Comparison of ENCODE assay signal across 28 mouse cellular contexts in the genomic region with DNA sequence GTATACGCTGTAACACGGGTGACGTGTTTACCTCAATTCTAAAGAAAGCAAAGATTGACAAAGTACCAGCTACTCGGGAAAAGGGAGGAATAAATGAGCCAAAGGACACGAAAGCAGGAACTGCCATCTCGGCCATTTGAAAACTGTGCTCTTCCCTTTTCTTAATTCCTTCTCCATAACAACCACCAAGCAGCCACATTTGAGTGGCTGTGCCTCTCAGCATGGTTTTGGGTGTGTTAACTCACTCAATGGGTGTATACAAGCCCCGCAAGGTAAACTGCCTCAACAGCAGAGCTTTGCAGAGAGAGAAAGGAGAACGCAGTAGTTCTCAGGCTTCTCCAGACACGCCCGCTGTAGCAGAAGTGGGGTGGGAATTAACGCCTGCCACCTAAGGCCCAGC.
"Had no signal": no experiment of that assay in that cellular context is flagged by ENCODE, and none has a peak within 500 bp of the region (broad histone marks: within the 10 kb centered on the region; RNA-seq: fewer than 3 reads in every experiment).

No protein-coding gene starts in this region.

- H3K4me1 ChIP-seq: heart, embryonic 12.5 days; hindbrain, embryonic 10.5 days; hindbrain, embryonic 12.5 days; kidney, embryonic 15.5 days; limb, embryonic 15.5 days; liver, embryonic 12.5 days had no signal

- H3K27me3 ChIP-seq: heart, embryonic 12.5 days; hindbrain, embryonic 12.5 days; kidney, embryonic 15.5 days; limb, embryonic 13.5 days; limb, embryonic 15.5 days; liver, embryonic 12.5 days had no signal

- H3K27ac ChIP-seq: gastrocnemius, adult 2 months; heart, embryonic 10.5 days; hindbrain, embryonic 10.5 days; hindbrain, embryonic 12.5 days; hindbrain, embryonic 14.5 days; kidney, embryonic 15.5 days; kidney, postnatal 0 days; left cerebral cortex, adult 2 months; limb, embryonic 13.5 days; limb, embryonic 15.5 days; liver, embryonic 12.5 days; liver, embryonic 14.5 days had no signal

- DNase-seq: gastrocnemius, adult 2 months; gastrocnemius, postnatal 10 days; gastrocnemius, postnatal 25 days; heart, adult 18-20 months; heart, postnatal 10 days; heart, postnatal 4 days; kidney, adult 11 months; kidney, adult 2 months; kidney, adult 9 months; kidney, postnatal 14 days; kidney, postnatal 36 days; layer of hippocampus, adult 9-11 months; left cerebral cortex, postnatal 4 days had no signal

- H3K9ac ChIP-seq: heart, embryonic 12.5 days; hindbrain, embryonic 12.5 days; hindbrain, embryonic 14.5 days; kidney, embryonic 15.5 days; limb, embryonic 13.5 days; limb, embryonic 15.5 days; liver, embryonic 12.5 days; liver, embryonic 14.5 days had no signal

- ATAC-seq: hindbrain, embryonic 16.5 days; inflammation-experienced regulatory T-cells, adult 6 months; intestine, embryonic 16.5 days; liver, embryonic 12.5 days had no signal

- H3K4me3 ChIP-seq: gastrocnemius, adult 2 months; heart, embryonic 10.5 days; heart, embryonic 12.5 days; hindbrain, embryonic 10.5 days; hindbrain, embryonic 12.5 days; kidney, embryonic 15.5 days; left cerebral cortex, adult 2 months; limb, embryonic 13.5 days; limb, embryonic 15.5 days; liver, embryonic 12.5 days had no signal

- H3K36me3 ChIP-seq: liver, embryonic 12.5 days had no signal

- H3K9me3 ChIP-seq: heart, embryonic 10.5 days; heart, embryonic 12.5 days; hindbrain, embryonic 10.5 days; hindbrain, embryonic 12.5 days; kidney, embryonic 15.5 days; limb, embryonic 13.5 days; limb, embryonic 15.5 days; liver, embryonic 12.5 days had no signal

- H3K4me2 ChIP-seq: heart, embryonic 12.5 days; hindbrain, embryonic 12.5 days; hindbrain, embryonic 14.5 days; kidney, embryonic 15.5 days; limb, embryonic 13.5 days; limb, embryonic 15.5 days; liver, embryonic 12.5 days had no signal
